ENCODE assay signal across 8 mouse cellular contexts in genomic region chr5:75152791-75153625, GRCm38 (mm10). TPM values are rescaled to one million over a fixed set of nuclear protein-coding genes. Genes with fewer than 3 reads are reported as not detected.
DNase-seq lines count a peak whose midpoint lies in the region; ATAC-seq lines count a peak whose summit lies in the region.

No protein-coding gene starts in this region.

- no peak for ATAC-seq in heart, embryonic 13.5 days (ENCODE audit: extremely low read depth, insufficient number of reproducible peaks, low FRiP score, low TSS enrichment)
- no peak for ATAC-seq in midbrain, embryonic 13.5 days
- no peak for ATAC-seq in inflammation-experienced regulatory T-cells, adult 6 months

- WGBS in embryonic facial prominence, embryonic 10.5 days = under 1% methylated on average over 72 of the region's 72 CpGs
- WGBS in heart, embryonic 13.5 days = under 1% methylated on average over 69 of the region's 72 CpGs
- WGBS in midbrain, embryonic 13.5 days = under 1% methylated on average over 72 of the region's 72 CpGs

- H3K36me3 ChIP-seq in embryonic facial prominence, embryonic 10.5 days (replicated peaks) = peaks cover under 1% of the 10 kb centered on the region; the same call in 1 of the 2 replicates
- no peaks in the 10 kb centered on the region for H3K36me3 ChIP-seq in heart, embryonic 13.5 days
- no peaks in the 10 kb centered on the region for H3K36me3 ChIP-seq in midbrain, embryonic 13.5 days

- H3K4me2 ChIP-seq in heart, embryonic 13.5 days = peak overlapping the region; percentile 92
- peak overlapping the region; percentile 29 for H3K4me2 ChIP-seq in midbrain, embryonic 13.5 days (replicated peaks)

- peaks cover 71% of the 10 kb centered on the region for H3K4me1 ChIP-seq in embryonic facial prominence, embryonic 10.5 days
- H3K4me1 ChIP-seq in heart, embryonic 13.5 days = peaks cover 60% of the 10 kb centered on the region
- peaks cover 67% of the 10 kb centered on the region for H3K4me1 ChIP-seq in midbrain, embryonic 13.5 days (replicated peaks)

- peak overlapping the region; percentile 88 for H3K9ac ChIP-seq in heart, embryonic 13.5 days
- no peak overlapping the region for H3K9ac ChIP-seq in midbrain, embryonic 13.5 days (replicated peaks)

- peak; percentile 32 for DNase-seq in left cerebral cortex, postnatal 4 days
- DNase-seq in left cerebral cortex, adult 11 months (ENCODE audit: low spot score) = no peak
- DNase-seq in embryonic facial prominence, embryonic 10.5 days (ENCODE audit: low spot score) = peak; percentile 89
- peak; percentile 52 for DNase-seq in kidney, postnatal 14 days
- no peak for DNase-seq in frontal cortex, postnatal 25 days (ENCODE audit: low spot score in 2 of 2)

- intact Hi-C loops in left cerebral cortex, postnatal 4 days (cut with DNase I) = loop anchor here (5.0 kb wide), 3 partner anchors 191 to 1391 kb away; no protein-coding TSS in a partner anchor

- H3K4me3 ChIP-seq in embryonic facial prominence, embryonic 10.5 days = peak overlapping the region; percentile 80
- H3K4me3 ChIP-seq in heart, embryonic 13.5 days = peak overlapping the region; percentile 62
- H3K4me3 ChIP-seq in midbrain, embryonic 13.5 days (replicated peaks) = peak overlapping the region; percentile 23

- H3K27ac ChIP-seq in embryonic facial prominence, embryonic 10.5 days (replicated peaks) = peak overlapping the region; percentile 96
- peak overlapping the region; percentile 91 for H3K27ac ChIP-seq in heart, embryonic 13.5 days (replicated peaks)
- H3K27ac ChIP-seq in midbrain, embryonic 13.5 days = no peak overlapping the region

- peaks cover 77% of the 10 kb centered on the region for H3K27me3 ChIP-seq in embryonic facial prominence, embryonic 10.5 days (replicated peaks; ENCODE audit: low read depth, poor library complexity, severe bottlenecking)
- peaks cover 72% of the 10 kb centered on the region for H3K27me3 ChIP-seq in heart, embryonic 13.5 days (replicated peaks)
- H3K27me3 ChIP-seq in midbrain, embryonic 13.5 days = peaks cover 91% of the 10 kb centered on the region

- no peaks in the 10 kb centered on the region for H3K9me3 ChIP-seq in embryonic facial prominence, embryonic 10.5 days
- H3K9me3 ChIP-seq in heart, embryonic 13.5 days = no peaks in the 10 kb centered on the region
- H3K9me3 ChIP-seq in midbrain, embryonic 13.5 days = no peaks in the 10 kb centered on the region

RNA-seq across cellular contexts. Expression of gene Pdgfra, which starts 0.9 kb away (rescaled TPM):
- 10 to 100 TPM; 61.5 to 68.4 TPM for total RNA-seq in left cerebral cortex, postnatal 4 days (2021)
- 44.2 and 56.6 TPM in 2 replicates for polyA plus RNA-seq in embryonic facial prominence, embryonic 10.5 days (2016; fragmentation: Nextera tagmentation; extraction: Ambion mirVana)
- polyA plus RNA-seq in heart, embryonic 13.5 days (2015; fragmentation: Nextera tagmentation; extraction: Ambion mirVana) = 16.6 and 20.7 TPM in 2 replicates
- polyA plus RNA-seq in midbrain, embryonic 13.5 days (2015; fragmentation: Nextera tagmentation; extraction: Ambion mirVana) = 4.2 and 5.2 TPM in 2 replicates
- not detected for polyA plus RNA-seq in inflammation-experienced regulatory T-cells, adult 6 months (2017; shearing (Covaris generic))

Comparison
In these comparisons a context has a peak if more than half of its experiments do, and no peak if none do; other contexts are left out.
1. DNase-seq: peak in left cerebral cortex, postnatal 4 days (single experiment), embryonic facial prominence, embryonic 10.5 days (single experiment) and kidney, postnatal 14 days (single experiment); none in left cerebral cortex, adult 11 months (single experiment) and frontal cortex, postnatal 25 days (0 of 2).
2. H3K4me3 ChIP-seq: peak in every context shown above with its lines; median percentile 80 in embryonic facial prominence, embryonic 10.5 days; 62 in heart, embryonic 13.5 days; 23 in midbrain, embryonic 13.5 days.